Mouse (Mus musculus) midbrain, postnatal 0 days (tissue): ENCODE data around the gene Ubqln4. TPM values are rescaled to one million over a fixed set of nuclear protein-coding genes. Genes with fewer than 3 reads are reported as not detected.

Source experiments
- ATAC-seq: fragments of 200-750 bp; cut with Nextera tagmentation; 2 replicates; pipeline ENCODE4 v1.8.0; 2017; ENCODE audit warnings: moderate number of reproducible peaks, mild to moderate bottlenecking, moderate TSS enrichment, moderate library complexity; ENCODE audit not compliant: low FRiP score
- DNase-seq: peaks from one replicate; pipeline ENCODE4 v3.0.0-alpha.2; 2015; ENCODE audit warnings: low spot score
- H3K27ac ChIP-seq: fragments of 300-500 bp; sonication (generic); 2 replicates; pipeline ENCODE4 v1.5.1; 2014; ENCODE audit warnings: low read depth, mild to moderate bottlenecking, low read length, mixed read lengths
- H3K27me3 ChIP-seq: fragments of 300-500 bp; sonication (generic); 2 replicates; pipeline ENCODE4 v1.6.1; 2014; ENCODE audit warnings: low read length, control low read depth, mixed read lengths; ENCODE audit not compliant: insufficient read depth
- H3K36me3 ChIP-seq: fragments of 300-500 bp; sonication (generic); 2 replicates; pipeline ENCODE4 v1.6.1; 2014; ENCODE audit warnings: low read length, control low read depth, mixed read lengths; ENCODE audit not compliant: insufficient read depth
- H3K4me1 ChIP-seq: fragments of 300-500 bp; sonication (generic); 2 replicates; pipeline ENCODE4 v1.6.1; 2014; ENCODE audit warnings: mild to moderate bottlenecking, control low read depth, antibody characterized with exemption, low read length, mixed read lengths; ENCODE audit not compliant: insufficient read depth
- H3K4me2 ChIP-seq: fragments of 300-500 bp; sonication (generic); 2 replicates; pipeline ENCODE4 v1.6.1; 2014; ENCODE audit warnings: low read depth, mild to moderate bottlenecking, low read length, mixed read lengths; ENCODE audit not compliant: poor library complexity, severe bottlenecking
- H3K4me3 ChIP-seq: fragments of 300-500 bp; sonication (generic); 2 replicates; pipeline ENCODE4 v1.5.1; 2014; ENCODE audit warnings: low read depth, mild to moderate bottlenecking, low read length, moderate library complexity
- H3K9ac ChIP-seq: fragments of 300-500 bp; sonication (generic); replicated peaks from 2 replicates; pipeline ENCODE4 v1.6.1; 2014; ENCODE audit warnings: mild to moderate bottlenecking, low read length, moderate library complexity, mixed read lengths; ENCODE audit not compliant: poor library complexity, severe bottlenecking
- H3K9me3 ChIP-seq: fragments of 300-500 bp; sonication (generic); 2 replicates; pipeline ENCODE4 v1.6.1; 2016; ENCODE audit warnings: low read length, control low read depth
- CTCF ChIP-seq: IDR thresholded peaks from 2 replicates; pipeline ENCODE4 v1.5.1; 2016; ENCODE audit warnings: antibody characterized with exemption, mild to moderate bottlenecking
- WGBS: fragments of 180-500 bp; shearing (Covaris S2); extraction: QIAGEN DNeasy Blood & Tissue Kit; methylation state at CpG from one replicate; pipeline ENCODE4 v1.1.7; 2014; 5-methylcytosine and 5-hydroxymethylcytosine counted together
- polyA plus RNA-seq: library from polyadenylated mRNA; unstranded; fragments of >200 nt; fragmentation: Nextera tagmentation; extraction: Ambion mirVana; gene quantifications from 2 replicates; pipeline ENCODE4 v1.2.1, GENCODE M21; 2015
- total RNA-seq: library from RNA; depleted of rRNA; stranded (reverse); fragments of >200 nt; gene quantifications from 2 replicates; pipeline ENCODE4 v1.2.3, GENCODE M21; 2014

Ubqln4 gene
- total and polyA plus RNA-seq, 2 experiments from 2014 or later: 30.4 to 120 TPM

- peak within 1 kb of the TSS; percentile 59 for H3K9ac ChIP-seq
- H3K27ac ChIP-seq: peak within 1 kb of the TSS; percentile 84
- H3K4me2 ChIP-seq: peak within 1 kb of the TSS; percentile 61
- peak; percentile 94 for DNase-seq
- WGBS: under 1% methylated on average over 31 of the region's 31 CpGs
- no peaks in the 10 kb centered on the region for H3K36me3 ChIP-seq
- H3K4me3 ChIP-seq: peak within 1 kb of the TSS; percentile 39
- peak; percentile 69 for TF ChIP-seq CTCF
- peaks cover 6% of the 10 kb centered on the region for H3K4me1 ChIP-seq
- H3K27me3 ChIP-seq: no peaks in the 10 kb centered on the region
- no peaks in the 10 kb centered on the region for H3K9me3 ChIP-seq
- ATAC-seq: peak; percentile 94
Measured at GRCm38 (mm10) chr3:88509692-88510420, 43.7 kb upstream of the Ubqln4 start, which contains the start of gene Lmna. Gene Lmna, minus strand, starts transcription at chr3:88509956.

GRCm38 (mm10) chr3:88510421-88511289, 42.9 kb upstream of the Ubqln4 start:
- 0 out of 2 replicates have a peak overlapping the region, but pooled peaks have one; percentile 59 for H3K9ac ChIP-seq
- TF ChIP-seq CTCF: no peak
- DNase-seq: no peak
- H3K4me2 ChIP-seq: peak overlapping the region; percentile 61
- no peaks in the 10 kb centered on the region for H3K36me3 ChIP-seq
- H3K9me3 ChIP-seq: no peaks in the 10 kb centered on the region
- peak overlapping the region; percentile 39 for H3K4me3 ChIP-seq
- peaks cover 6% of the 10 kb centered on the region for H3K4me1 ChIP-seq
- 52% methylated on average over 13 of the region's 13 CpGs for WGBS
- peak overlapping the region; percentile 84 for H3K27ac ChIP-seq
- H3K27me3 ChIP-seq: no peaks in the 10 kb centered on the region
- ATAC-seq: no peak

GRCm38 (mm10) chr3:88511559-88511958, 42.0 kb upstream of the Ubqln4 start:
- peaks cover 6% of the 10 kb centered on the region for H3K4me1 ChIP-seq
- H3K4me3 ChIP-seq: no peak overlapping the region
- ATAC-seq (no peak), DNase-seq (no peak)
- 0 out of 2 replicates have a peak, but pooled peaks have one; percentile 14 for TF ChIP-seq CTCF
- no peak overlapping the region for H3K4me2 ChIP-seq
- H3K9ac ChIP-seq: no peak overlapping the region
- WGBS: 65% methylated on average over 4 of the region's 4 CpGs
- no peaks in the 10 kb centered on the region for H3K36me3 ChIP-seq
- H3K27ac ChIP-seq: no peak overlapping the region
- H3K27me3 ChIP-seq: no peaks in the 10 kb centered on the region
- no peaks in the 10 kb centered on the region for H3K9me3 ChIP-seq

GRCm38 (mm10) chr3:88512141-88512895, 41.2 kb upstream of the Ubqln4 start:
- H3K27ac ChIP-seq: no peak overlapping the region
- TF ChIP-seq CTCF: no peak
- H3K4me1 ChIP-seq: peaks cover 6% of the 10 kb centered on the region
- H3K9me3 ChIP-seq: no peaks in the 10 kb centered on the region
- H3K4me3 ChIP-seq: no peak overlapping the region
- no peaks in the 10 kb centered on the region for H3K36me3 ChIP-seq
- ATAC-seq (no peak), DNase-seq (no peak)
- WGBS: 43% methylated on average over 6 of the region's 6 CpGs
- H3K4me2 ChIP-seq: no peak overlapping the region
- no peak overlapping the region for H3K9ac ChIP-seq
- no peaks in the 10 kb centered on the region for H3K27me3 ChIP-seq

- DNase-seq (no peak), ATAC-seq (no peak)
- Histone ChIP-seq H3K27ac (no peak overlapping the region), H3K9ac (no peak overlapping the region), H3K4me3 (no peak overlapping the region), H3K4me2 (no peak overlapping the region), H3K9me3 (no peaks in the 10 kb centered on the region), H3K27me3 (no peaks in the 10 kb centered on the region), H3K4me1 (peaks cover 6% of the 10 kb centered on the region), H3K36me3 (no peaks in the 10 kb centered on the region)
- TF ChIP-seq CTCF: no peak
- 46% methylated on average over 11 of the region's 15 CpGs for WGBS
Measured at GRCm38 (mm10) chr3:88512896-88513545, 40.5 kb upstream of the Ubqln4 start.
